Mouse (Mus musculus): ENCODE results near the gene Csrp3. TPM values are rescaled to one million over a fixed set of nuclear protein-coding genes. Genes with fewer than 3 reads are reported as not detected.

Csrp3 gene
- polyA plus RNA-seq (2014; fragmentation: Nextera tagmentation; extraction: Ambion mirVana), result not detected in 2 replicates

- no peak within 1 kb of the TSS for H3K4me2 ChIP-seq (ENCODE audit: low read length)
- ATAC-seq (no peak), DNase-seq (ENCODE audit: low spot score) (no peak)
- H3K9ac ChIP-seq (ENCODE audit: low read length), result no peak within 1 kb of the TSS
- H3K4me3 ChIP-seq (ENCODE audit: low read depth, low read length), result no peak within 1 kb of the TSS
- H3K27me3 ChIP-seq (replicated peaks; ENCODE audit: control insufficient read depth, insufficient read depth, low read length), result no peaks in the 10 kb centered on the region
- H3K36me3 ChIP-seq (ENCODE audit: control insufficient read depth, insufficient read depth, low read length), result no peaks in the 10 kb centered on the region
- H3K4me1 ChIP-seq (ENCODE audit: control insufficient read depth, insufficient read depth, low read length), result no peaks in the 10 kb centered on the region
- no peak within 1 kb of the TSS for H3K27ac ChIP-seq (ENCODE audit: low read depth, low read length)
- WGBS, result 39% methylated on average over 11 of the region's 11 CpGs
- no peaks in the 10 kb centered on the region for H3K9me3 ChIP-seq (replicated peaks; ENCODE audit: control insufficient read depth, low read length)
Measured at GRCm38 (mm10) chr7:48847820-48848650, at the start of gene Csrp3. Gene Csrp3, minus strand, starts transcription at chr7:48848033.

DNA sequence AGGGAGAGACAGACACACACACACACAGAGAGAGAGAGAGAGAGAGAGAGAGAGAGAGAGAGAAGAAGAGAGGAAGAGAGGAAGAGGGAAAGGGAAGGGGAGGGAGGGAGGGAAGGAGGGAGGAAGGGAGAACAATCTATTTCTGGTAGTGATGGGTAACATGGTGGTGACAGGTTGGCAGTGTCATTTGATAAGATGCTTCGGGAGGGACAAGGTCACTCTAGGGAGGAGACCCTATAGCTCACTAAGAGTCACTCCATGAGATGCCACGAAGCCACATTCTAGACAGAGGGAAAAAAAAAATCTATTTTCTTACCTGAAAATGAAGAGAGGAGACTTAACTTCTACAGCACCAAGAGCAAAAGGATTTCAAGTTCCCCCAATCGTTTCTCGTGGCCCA, 48.2 kb upstream of the Csrp3 start:
- Histone ChIP-seq H3K27me3 (replicated peaks; ENCODE audit: control insufficient read depth, insufficient read depth, low read length) (peaks cover 7% of the 10 kb centered on the region; the same call in 1 of the 2 replicates), H3K4me2 (ENCODE audit: low read length) (no peak overlapping the region), H3K9me3 (replicated peaks; ENCODE audit: control insufficient read depth, low read length) (no peaks in the 10 kb centered on the region), H3K9ac (ENCODE audit: low read length) (no peak overlapping the region), H3K4me1 (ENCODE audit: control insufficient read depth, insufficient read depth, low read length) (peaks cover 17% of the 10 kb centered on the region), H3K36me3 (ENCODE audit: control insufficient read depth, insufficient read depth, low read length) (no peaks in the 10 kb centered on the region), H3K27ac (ENCODE audit: low read depth, low read length) (no peak overlapping the region), H3K4me3 (ENCODE audit: low read depth, low read length) (no peak overlapping the region)
- no peak for ATAC-seq
- 82% methylated on average over 4 of the region's 4 CpGs for WGBS
- DNase-seq (ENCODE audit: low spot score), result no peak

- peaks cover 20% of the 10 kb centered on the region for H3K4me1 ChIP-seq (ENCODE audit: control insufficient read depth, insufficient read depth, low read length)
- no peak for DNase-seq (ENCODE audit: low spot score)
Measured at GRCm38 (mm10) chr7:48895475-48895874, 47.6 kb upstream of the Csrp3 start.

DNA sequence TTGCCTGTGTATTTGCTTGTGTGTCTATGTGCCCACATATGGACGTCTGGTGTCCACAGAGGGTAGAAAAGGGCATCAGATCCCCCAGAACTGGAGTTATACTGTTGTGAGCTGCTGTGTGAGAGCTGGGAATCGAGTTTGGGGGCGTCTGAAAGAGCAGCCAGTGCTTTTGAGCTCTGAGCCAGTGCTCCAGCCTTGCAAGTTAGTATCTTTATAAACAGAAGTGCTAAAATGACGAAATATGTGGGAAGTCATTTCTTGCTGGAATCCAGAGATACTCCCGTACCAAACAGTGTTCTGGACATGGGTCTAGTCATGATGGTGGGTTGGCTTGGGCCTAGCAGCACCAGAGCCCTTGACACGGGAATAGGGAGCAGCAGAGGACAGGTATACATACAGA, 46.9 kb upstream of the Csrp3 start:
- H3K9ac ChIP-seq (ENCODE audit: low read length), result no peak overlapping the region
- no peaks in the 10 kb centered on the region for H3K36me3 ChIP-seq (ENCODE audit: control insufficient read depth, insufficient read depth, low read length)
- no peak overlapping the region for H3K4me2 ChIP-seq (ENCODE audit: low read length)
- H3K27me3 ChIP-seq (replicated peaks; ENCODE audit: control insufficient read depth, insufficient read depth, low read length), result peaks cover 7% of the 10 kb centered on the region; the same call in 1 of the 2 replicates
- H3K27ac ChIP-seq (ENCODE audit: low read depth, low read length), result no peak overlapping the region
- H3K4me1 ChIP-seq (ENCODE audit: control insufficient read depth, insufficient read depth, low read length), result peaks cover 20% of the 10 kb centered on the region
- H3K4me3 ChIP-seq (ENCODE audit: low read depth, low read length), result no peak overlapping the region
- ATAC-seq (no peak), DNase-seq (ENCODE audit: low spot score) (no peak)
- WGBS, result 80% methylated on average over 6 of the region's 6 CpGs
- no peaks in the 10 kb centered on the region for H3K9me3 ChIP-seq (replicated peaks; ENCODE audit: control insufficient read depth, low read length)

More at GRCm38 (mm10) chr7:48895475-48895874, 47.6 kb upstream of the Csrp3 start:
- Histone ChIP-seq H3K4me2 (ENCODE audit: low read length) (no peak overlapping the region), H3K9ac (ENCODE audit: low read length) (no peak overlapping the region), H3K4me3 (ENCODE audit: low read depth, low read length) (no peak overlapping the region), H3K27ac (ENCODE audit: low read depth, low read length) (no peak overlapping the region), H3K36me3 (ENCODE audit: control insufficient read depth, insufficient read depth, low read length) (no peaks in the 10 kb centered on the region), H3K9me3 (replicated peaks; ENCODE audit: control insufficient read depth, low read length) (no peaks in the 10 kb centered on the region), H3K27me3 (replicated peaks; ENCODE audit: control insufficient read depth, insufficient read depth, low read length) (peaks cover 7% of the 10 kb centered on the region; the same call in 1 of the 2 replicates)
- ATAC-seq, result no peak
- 84% methylated on average over 4 of the region's 4 CpGs for WGBS

- WGBS, result 0% methylated on average over 6 of the region's 6 CpGs
- DNase-seq (ENCODE audit: low spot score) (peak; percentile 76), ATAC-seq (peak; percentile 30; the same call in 1 of the 2 replicates)
- H3K4me3 ChIP-seq (ENCODE audit: low read depth, low read length), result no peak overlapping the region
- H3K9ac ChIP-seq (ENCODE audit: low read length), result no peak overlapping the region
- no peaks in the 10 kb centered on the region for H3K36me3 ChIP-seq (ENCODE audit: control insufficient read depth, insufficient read depth, low read length)
- H3K4me2 ChIP-seq (ENCODE audit: low read length), result no peak overlapping the region
- H3K27me3 ChIP-seq (replicated peaks; ENCODE audit: control insufficient read depth, insufficient read depth, low read length), result peaks cover 7% of the 10 kb centered on the region; the same call in 1 of the 2 replicates
- no peak overlapping the region for H3K27ac ChIP-seq (ENCODE audit: low read depth, low read length)
- H3K9me3 ChIP-seq (replicated peaks; ENCODE audit: control insufficient read depth, low read length), result no peaks in the 10 kb centered on the region
- peaks cover 20% of the 10 kb centered on the region for H3K4me1 ChIP-seq (ENCODE audit: control insufficient read depth, insufficient read depth, low read length)
Measured at GRCm38 (mm10) chr7:48894152-48894551, 46.3 kb upstream of the Csrp3 start.

DNA sequence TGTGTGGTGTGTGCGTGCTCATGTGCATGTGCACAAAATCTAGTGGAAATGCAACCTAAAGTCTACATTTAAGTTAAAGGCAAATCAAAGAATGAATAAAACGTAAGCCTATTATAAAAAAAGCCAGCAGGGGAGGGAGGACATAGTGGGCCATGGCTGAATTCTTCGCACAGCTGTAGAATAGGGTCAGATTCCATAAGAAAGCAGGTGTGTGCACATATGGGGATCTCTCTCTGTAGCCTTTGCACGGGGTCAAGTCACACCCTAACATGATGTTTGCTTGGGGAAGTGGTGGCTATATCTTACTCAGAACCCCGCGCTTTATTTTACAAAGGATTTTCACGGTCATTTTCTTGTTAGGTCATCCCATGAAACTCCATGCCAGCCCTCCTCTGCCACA, 45.3 kb upstream of the Csrp3 start:
- WGBS, result 89% methylated on average over 7 of the region's 7 CpGs
- no peak overlapping the region for H3K27ac ChIP-seq (ENCODE audit: low read depth, low read length)
- DNase-seq (ENCODE audit: low spot score) (no peak), ATAC-seq (no peak)
- H3K9ac ChIP-seq (ENCODE audit: low read length), result no peak overlapping the region
- H3K27me3 ChIP-seq (replicated peaks; ENCODE audit: control insufficient read depth, insufficient read depth, low read length), result peaks cover 14% of the 10 kb centered on the region; the same call in 1 of the 2 replicates
- no peaks in the 10 kb centered on the region for H3K36me3 ChIP-seq (ENCODE audit: control insufficient read depth, insufficient read depth, low read length)
- H3K9me3 ChIP-seq (replicated peaks; ENCODE audit: control insufficient read depth, low read length), result no peaks in the 10 kb centered on the region
- peaks cover 19% of the 10 kb centered on the region for H3K4me1 ChIP-seq (ENCODE audit: control insufficient read depth, insufficient read depth, low read length)
- H3K4me3 ChIP-seq (ENCODE audit: low read depth, low read length), result no peak overlapping the region
- H3K4me2 ChIP-seq (ENCODE audit: low read length), result no peak overlapping the region

- no peak overlapping the region for H3K4me2 ChIP-seq (ENCODE audit: low read length)
- peaks cover 7% of the 10 kb centered on the region; the same call in 1 of the 2 replicates for H3K27me3 ChIP-seq (replicated peaks; ENCODE audit: control insufficient read depth, insufficient read depth, low read length)
- no peaks in the 10 kb centered on the region for H3K36me3 ChIP-seq (ENCODE audit: control insufficient read depth, insufficient read depth, low read length)
- no peak overlapping the region for H3K9ac ChIP-seq (ENCODE audit: low read length)
- no peak overlapping the region for H3K4me3 ChIP-seq (ENCODE audit: low read depth, low read length)
- 0 out of 2 replicates have a peak, but pooled peaks have one; percentile 38 for ATAC-seq
- WGBS, result 22% methylated on average over 5 of the region's 5 CpGs
- H3K4me1 ChIP-seq (ENCODE audit: control insufficient read depth, insufficient read depth, low read length), result peaks cover 6% of the 10 kb centered on the region; the same call in 1 of the 2 replicates
- no peaks in the 10 kb centered on the region for H3K9me3 ChIP-seq (replicated peaks; ENCODE audit: control insufficient read depth, low read length)
- H3K27ac ChIP-seq (ENCODE audit: low read depth, low read length), result no peak overlapping the region
- no peak for DNase-seq (ENCODE audit: low spot score)
Measured at GRCm38 (mm10) chr7:48891029-48891428, 43.2 kb upstream of the Csrp3 start.

DNA sequence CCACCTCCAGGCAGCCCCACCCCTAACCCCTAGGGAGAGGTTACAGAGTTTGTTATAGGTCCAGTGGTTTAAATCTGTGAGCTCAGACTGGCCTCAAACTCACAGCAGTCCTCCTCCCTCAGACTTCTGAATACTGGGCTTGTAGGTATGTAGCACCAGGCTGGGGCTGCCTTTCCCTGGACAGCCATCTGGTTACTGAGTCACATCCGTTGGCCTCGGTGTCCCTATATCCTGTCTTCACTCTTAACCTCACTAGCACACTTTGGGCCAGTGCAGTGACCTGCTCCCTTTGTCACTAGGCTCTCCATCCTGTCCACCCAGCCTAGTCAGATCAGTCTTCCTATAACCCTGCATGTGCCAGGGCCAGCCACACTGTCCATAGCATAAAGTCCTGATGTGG, 40.9 kb upstream of the Csrp3 start:
- ATAC-seq, result no peak
- Histone ChIP-seq H3K27ac (ENCODE audit: low read depth, low read length) (no peak overlapping the region), H3K27me3 (replicated peaks; ENCODE audit: control insufficient read depth, insufficient read depth, low read length) (peaks cover 11% of the 10 kb centered on the region; the same call in 1 of the 2 replicates), H3K4me3 (ENCODE audit: low read depth, low read length) (no peak overlapping the region), H3K4me1 (ENCODE audit: control insufficient read depth, insufficient read depth, low read length) (peaks cover 6% of the 10 kb centered on the region; the same call in 1 of the 2 replicates), H3K4me2 (ENCODE audit: low read length) (no peak overlapping the region), H3K36me3 (ENCODE audit: control insufficient read depth, insufficient read depth, low read length) (no peaks in the 10 kb centered on the region), H3K9me3 (replicated peaks; ENCODE audit: control insufficient read depth, low read length) (no peaks in the 10 kb centered on the region), H3K9ac (ENCODE audit: low read length) (no peak overlapping the region)
- 83% methylated on average over 2 of the region's 2 CpGs for WGBS
- DNase-seq (ENCODE audit: low spot score), result no peak

GRCm38 (mm10) chr7:48887973-48888372, 40.1 kb upstream of the Csrp3 start:
- H3K4me2 ChIP-seq (ENCODE audit: low read length), result no peak overlapping the region
- no peak overlapping the region for H3K27ac ChIP-seq (ENCODE audit: low read depth, low read length)
- H3K9me3 ChIP-seq (replicated peaks; ENCODE audit: control insufficient read depth, low read length), result no peaks in the 10 kb centered on the region
- no peak overlapping the region for H3K4me3 ChIP-seq (ENCODE audit: low read depth, low read length)
- peaks cover 11% of the 10 kb centered on the region; the same call in 1 of the 2 replicates for H3K27me3 ChIP-seq (replicated peaks; ENCODE audit: control insufficient read depth, insufficient read depth, low read length)
- no peak overlapping the region for H3K9ac ChIP-seq (ENCODE audit: low read length)
- ATAC-seq (no peak), DNase-seq (ENCODE audit: low spot score) (no peak)
- H3K36me3 ChIP-seq (ENCODE audit: control insufficient read depth, insufficient read depth, low read length), result no peaks in the 10 kb centered on the region
- WGBS, result 64% methylated on average over 8 of the region's 8 CpGs
- peaks cover 6% of the 10 kb centered on the region; the same call in 1 of the 2 replicates for H3K4me1 ChIP-seq (ENCODE audit: control insufficient read depth, insufficient read depth, low read length)

Measured in forebrain, embryonic 14.5 days (tissue).